In the genomic region with DNA sequence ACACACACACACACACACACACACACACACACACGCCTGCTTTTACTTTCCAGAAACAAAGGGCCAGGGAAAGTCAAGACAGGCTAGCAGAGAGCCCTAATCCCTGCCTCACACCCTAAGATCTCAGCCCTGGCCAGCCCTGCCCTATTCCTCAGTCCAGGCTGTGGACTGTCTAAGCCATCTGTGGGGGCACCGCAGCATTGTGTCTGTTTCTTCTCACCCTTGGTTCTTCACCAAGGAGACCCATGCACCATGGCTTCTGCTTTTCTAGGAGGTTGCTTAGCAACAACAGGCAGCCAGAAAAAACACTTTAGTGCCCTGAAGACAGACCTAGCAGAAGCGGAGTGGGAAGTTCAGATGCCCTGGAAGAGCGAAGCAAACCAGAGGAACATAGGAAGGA, we compare ENCODE assay signal across 1 mouse cellular context.
TF ChIP-seq lines count a peak whose summit lies in the region.

No protein-coding gene starts in this region.

TF ChIP-seq in CH12.LX, 34 proteins besides CTCF, POLR2A, EP300 and RAD21:
- no peak for TF ChIP-seq RCOR1 (conservative IDR thresholded peaks at IDR 0.05; ENCODE audit: low read depth, low read length)
- TF ChIP-seq E2F4 (IDR thresholded peaks at IDR 0.05; ENCODE audit: insufficient replicate concordance, low read depth, low read length) = no peak
